Mouse (Mus musculus) lung, postnatal 0 days (tissue): ENCODE data around the gene Nfyc.

Experiments
- CTCF ChIP-seq: IDR thresholded peaks from 2 replicates; pipeline ENCODE4 v1.5.1; 2016; ENCODE audit warnings: antibody characterized with exemption, mild to moderate bottlenecking
- EP300 ChIP-seq: IDR thresholded peaks from 2 replicates; pipeline ENCODE4 v1.6.1; 2016; ENCODE audit warnings: antibody characterized with exemption, mild to moderate bottlenecking, control low read depth

- TF ChIP-seq CTCF (no peak), EP300 (no peak)
These were observed 34.7 kb downstream of the Nfyc start for GRCm38 (mm10) chr4:120796687-120797086.
